Mouse (Mus musculus): ENCODE data around the gene Zmiz2. TPM values are rescaled to one million over a fixed set of nuclear protein-coding genes. Genes with fewer than 3 reads are reported as not detected.
"Not testable (repeated sequence)": the region's sequence is repeated elsewhere in the genome, so short reads cannot be mapped to it uniquely, and the experiment has no call there.

The Zmiz2 gene
- polyA plus RNA-seq, 1 experiment from 2014 or later = 3.4 TPM

DNA sequence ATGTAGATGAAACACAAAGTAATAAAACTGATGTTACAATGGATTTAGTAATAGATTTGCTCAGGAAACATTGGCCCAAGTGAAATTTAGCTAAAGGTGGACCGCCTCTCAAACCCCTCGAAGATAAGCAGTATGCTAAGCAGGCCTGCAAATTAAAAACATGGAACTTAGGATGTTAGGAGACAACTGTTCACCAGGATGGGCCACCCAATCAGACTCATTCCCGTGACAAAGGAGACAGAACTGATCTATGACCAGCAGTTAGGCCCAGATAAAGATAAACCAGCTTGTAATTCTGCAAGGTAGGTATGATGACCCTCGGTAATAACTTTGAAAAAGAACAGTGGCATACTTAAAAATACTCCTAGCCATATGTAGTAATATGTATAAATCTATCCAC is 54.2 kb downstream of the Zmiz2 start:
- WGBS (ENCODE audit: insufficient replicate concordance) = 42% methylated on average over 4 of the region's 4 CpGs
- Histone ChIP-seq H3K36me3 (replicated peaks; ENCODE audit: insufficient read depth, low read length) (peaks cover 18% of the 10 kb centered on the region), H3K27ac (ENCODE audit: low read depth) (peak overlapping the region; percentile 90), H3K9ac (replicated peaks) (peak overlapping the region; percentile 87), H3K4me2 (ENCODE audit: low read depth, low read length) (peak overlapping the region; percentile 82), H3K4me1 (ENCODE audit: insufficient read depth) (peaks cover 4% of the 10 kb centered on the region; the same call in 1 of the 2 replicates), H3K4me3 (ENCODE audit: low read depth, low read length) (peak overlapping the region; percentile 69), H3K9me3 (ENCODE audit: low read length) (no peaks in the 10 kb centered on the region), H3K27me3 (ENCODE audit: insufficient read depth, low read length) (no peaks in the 10 kb centered on the region)
- TF ChIP-seq EP300 (IDR thresholded peaks at IDR 0.05; ENCODE audit: low read depth) = no peak
- TF ChIP-seq CTCF (IDR thresholded peaks at IDR 0.05; ENCODE audit: low read depth) = no peak
- ATAC-seq (no peak), DNase-seq (no peak)

GRCm38 (mm10) chr11:6443727-6444076 is 54.8 kb downstream of the Zmiz2 start:
- H3K36me3 ChIP-seq (replicated peaks; ENCODE audit: insufficient read depth, low read length) = peaks cover 15% of the 10 kb centered on the region
- no peaks in the 10 kb centered on the region for H3K27me3 ChIP-seq (ENCODE audit: insufficient read depth, low read length)
- H3K4me1 ChIP-seq (ENCODE audit: insufficient read depth) = peaks cover 4% of the 10 kb centered on the region; the same call in 1 of the 2 replicates
- ATAC-seq (no peak), DNase-seq (no peak)
- no peaks in the 10 kb centered on the region for H3K9me3 ChIP-seq (ENCODE audit: low read length)
- H3K4me3 ChIP-seq (ENCODE audit: low read depth, low read length) = peak overlapping the region; percentile 69
- TF ChIP-seq EP300 (IDR thresholded peaks at IDR 0.05; ENCODE audit: low read depth) = no peak
- no peak for TF ChIP-seq CTCF (IDR thresholded peaks at IDR 0.05; ENCODE audit: low read depth)
- peak overlapping the region; percentile 87 for H3K9ac ChIP-seq (replicated peaks)
- WGBS (ENCODE audit: insufficient replicate concordance) = under 1% methylated on average over 10 of the region's 10 CpGs
- peak overlapping the region; percentile 82 for H3K4me2 ChIP-seq (ENCODE audit: low read depth, low read length)
- peak overlapping the region; percentile 90 for H3K27ac ChIP-seq (ENCODE audit: low read depth)

GRCm38 (mm10) chr11:6444077-6444853 is 55.4 kb downstream of the Zmiz2 start, which contains the start of gene H2afv:
Gene H2afv, minus strand, starts transcription at chr11:6444443.
- Histone ChIP-seq H3K4me1 (ENCODE audit: insufficient read depth) (peaks cover 4% of the 10 kb centered on the region; the same call in 1 of the 2 replicates), H3K9me3 (ENCODE audit: low read length) (no peaks in the 10 kb centered on the region), H3K4me2 (ENCODE audit: low read depth, low read length) (peak within 1 kb of the TSS; percentile 82), H3K36me3 (replicated peaks; ENCODE audit: insufficient read depth, low read length) (peaks cover 10% of the 10 kb centered on the region), H3K4me3 (ENCODE audit: low read depth, low read length) (peak within 1 kb of the TSS; percentile 69), H3K9ac (replicated peaks) (peak within 1 kb of the TSS; percentile 87), H3K27ac (ENCODE audit: low read depth) (peak within 1 kb of the TSS; percentile 90), H3K27me3 (ENCODE audit: insufficient read depth, low read length) (no peaks in the 10 kb centered on the region)
- DNase-seq = peak; percentile 99
- WGBS (ENCODE audit: insufficient replicate concordance) = under 1% methylated on average over 70 of the region's 80 CpGs
- peak; percentile 97 for ATAC-seq
- peak; percentile 74 for TF ChIP-seq EP300 (IDR thresholded peaks at IDR 0.05; ENCODE audit: low read depth)
- peak; percentile 63 for TF ChIP-seq CTCF (IDR thresholded peaks at IDR 0.05; ENCODE audit: low read depth)

- no peak overlapping the region for H3K9ac ChIP-seq (replicated peaks)
- ATAC-seq = no peak
- WGBS (ENCODE audit: insufficient replicate concordance) = 76% methylated on average over 4 of the region's 4 CpGs
- H3K4me1 ChIP-seq (ENCODE audit: insufficient read depth) = peaks cover 4% of the 10 kb centered on the region; the same call in 1 of the 2 replicates
- DNase-seq = no peak
- no peaks in the 10 kb centered on the region for H3K9me3 ChIP-seq (ENCODE audit: low read length)
- peak overlapping the region; percentile 71 for H3K27ac ChIP-seq (ENCODE audit: low read depth)
- H3K36me3 ChIP-seq (replicated peaks; ENCODE audit: insufficient read depth, low read length) = peaks cover 9% of the 10 kb centered on the region
- no peak overlapping the region for H3K4me3 ChIP-seq (ENCODE audit: low read depth, low read length)
- H3K27me3 ChIP-seq (ENCODE audit: insufficient read depth, low read length) = no peaks in the 10 kb centered on the region
- TF ChIP-seq CTCF (IDR thresholded peaks at IDR 0.05; ENCODE audit: low read depth) (no peak), EP300 (IDR thresholded peaks at IDR 0.05; ENCODE audit: low read depth) (no peak)
- H3K4me2 ChIP-seq (ENCODE audit: low read depth, low read length) = peak overlapping the region; percentile 65; the same call in 1 of the 2 replicates
Measured at GRCm38 (mm10) chr11:6445441-6445840, 56.6 kb downstream of the Zmiz2 start.

GRCm38 (mm10) chr11:6445951-6446350 is 57.1 kb downstream of the Zmiz2 start:
- no peaks in the 10 kb centered on the region for H3K27me3 ChIP-seq (ENCODE audit: insufficient read depth, low read length)
- H3K4me2 ChIP-seq (ENCODE audit: low read depth, low read length) = no peak overlapping the region
- H3K9ac ChIP-seq (replicated peaks) = no peak overlapping the region
- no peak overlapping the region for H3K27ac ChIP-seq (ENCODE audit: low read depth)
- no peak for DNase-seq
- no peak for ATAC-seq
- no peak for TF ChIP-seq CTCF (IDR thresholded peaks at IDR 0.05; ENCODE audit: low read depth)
- TF ChIP-seq EP300 (IDR thresholded peaks at IDR 0.05; ENCODE audit: low read depth) = no peak
- no peaks in the 10 kb centered on the region for H3K9me3 ChIP-seq (ENCODE audit: low read length)
- H3K4me3 ChIP-seq (ENCODE audit: low read depth, low read length) = no peak overlapping the region
- 86% methylated on average over 7 of the region's 7 CpGs for WGBS (ENCODE audit: insufficient replicate concordance)
- peaks cover 4% of the 10 kb centered on the region; the same call in 1 of the 2 replicates for H3K4me1 ChIP-seq (ENCODE audit: insufficient read depth)
- H3K36me3 ChIP-seq (replicated peaks; ENCODE audit: insufficient read depth, low read length) = peaks cover 7% of the 10 kb centered on the region; the same call in 1 of the 2 replicates

- Histone ChIP-seq H3K27ac (ENCODE audit: low read depth) (no peak overlapping the region), H3K27me3 (ENCODE audit: insufficient read depth, low read length) (no peaks in the 10 kb centered on the region), H3K4me2 (ENCODE audit: low read depth, low read length) (no peak overlapping the region), H3K9ac (replicated peaks) (no peak overlapping the region), H3K36me3 (replicated peaks; ENCODE audit: insufficient read depth, low read length) (no peaks in the 10 kb centered on the region), H3K9me3 (ENCODE audit: low read length) (no peaks in the 10 kb centered on the region), H3K4me3 (ENCODE audit: low read depth, low read length) (no peak overlapping the region), H3K4me1 (ENCODE audit: insufficient read depth) (peaks cover 4% of the 10 kb centered on the region; the same call in 1 of the 2 replicates)
- 79% methylated on average over 4 of the region's 4 CpGs for WGBS (ENCODE audit: insufficient replicate concordance)
- DNase-seq (no peak), ATAC-seq (no peak)
- TF ChIP-seq CTCF (IDR thresholded peaks at IDR 0.05; ENCODE audit: low read depth) (no peak), EP300 (IDR thresholded peaks at IDR 0.05; ENCODE audit: low read depth) (no peak)
Measured at GRCm38 (mm10) chr11:6447493-6447892, 58.6 kb downstream of the Zmiz2 start.

DNA sequence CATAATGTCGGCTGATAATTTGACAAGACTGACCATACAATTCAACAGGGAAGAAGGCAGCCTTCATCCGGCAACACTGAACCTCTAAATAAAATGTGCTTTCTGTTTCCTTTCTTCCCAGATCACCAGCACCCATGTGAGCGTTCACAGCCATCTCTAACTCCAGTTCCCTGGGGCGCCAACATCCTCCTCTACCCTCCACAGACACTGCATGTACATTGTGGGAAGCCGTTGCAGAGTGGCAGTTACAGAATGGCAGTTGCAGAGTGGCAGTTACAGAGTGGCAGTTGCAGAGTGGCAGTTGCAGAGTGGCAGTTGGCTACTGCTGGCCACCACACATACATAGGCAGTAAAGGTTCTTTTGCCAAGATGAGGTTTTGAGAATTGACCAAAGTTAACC is 59.3 kb downstream of the Zmiz2 start:
- 86% methylated on average over 5 of the region's 5 CpGs for WGBS (ENCODE audit: insufficient replicate concordance)
- not testable (repeated sequence) for ATAC-seq, DNase-seq

More for the DNA sequence above, 59.3 kb downstream of the Zmiz2 start:
- not testable (repeated sequence) for H3K4me3 ChIP-seq (ENCODE audit: low read depth, low read length); H3K36me3 ChIP-seq (replicated peaks; ENCODE audit: insufficient read depth, low read length); H3K9ac ChIP-seq (replicated peaks); H3K4me1 ChIP-seq (ENCODE audit: insufficient read depth); H3K27me3 ChIP-seq (ENCODE audit: insufficient read depth, low read length); H3K4me2 ChIP-seq (ENCODE audit: low read depth, low read length); H3K27ac ChIP-seq (ENCODE audit: low read depth); H3K9me3 ChIP-seq (ENCODE audit: low read length)
